Mouse (Mus musculus): ENCODE measurements around the gene Smim5. TPM values are rescaled to one million over a fixed set of nuclear protein-coding genes. Genes with fewer than 3 reads are reported as not detected.

Smim5 gene
- polyA plus RNA-seq, 1 experiment, result 26.7 TPM

DNA sequence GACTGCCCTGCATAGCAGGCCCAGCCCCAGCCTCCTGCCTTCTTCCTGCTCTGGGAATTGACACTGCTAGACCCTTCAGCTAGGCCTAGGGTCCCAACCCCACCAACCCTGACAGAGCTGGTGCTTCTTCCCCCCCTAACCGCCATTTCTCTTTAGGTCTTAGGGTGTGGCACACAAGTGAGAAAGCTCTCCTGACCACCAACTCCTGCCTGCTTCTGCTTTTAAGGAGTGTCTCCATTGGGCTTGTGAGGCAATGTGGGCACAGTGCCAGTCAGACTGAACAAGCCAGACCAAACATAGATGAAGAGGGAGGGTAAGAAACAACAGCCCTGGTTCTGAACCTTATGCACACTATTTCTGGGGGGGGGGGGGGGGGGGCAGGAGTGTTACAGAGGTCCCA is 3.1 kb downstream of the Smim5 start:
- H3K27ac ChIP-seq (ENCODE audit: insufficient read depth, low read depth, low read length), result peak overlapping the region; percentile 98
- peak; percentile 50 for DNase-seq
- WGBS, result 75% methylated on average over 1 of the region's 1 CpGs

DNA sequence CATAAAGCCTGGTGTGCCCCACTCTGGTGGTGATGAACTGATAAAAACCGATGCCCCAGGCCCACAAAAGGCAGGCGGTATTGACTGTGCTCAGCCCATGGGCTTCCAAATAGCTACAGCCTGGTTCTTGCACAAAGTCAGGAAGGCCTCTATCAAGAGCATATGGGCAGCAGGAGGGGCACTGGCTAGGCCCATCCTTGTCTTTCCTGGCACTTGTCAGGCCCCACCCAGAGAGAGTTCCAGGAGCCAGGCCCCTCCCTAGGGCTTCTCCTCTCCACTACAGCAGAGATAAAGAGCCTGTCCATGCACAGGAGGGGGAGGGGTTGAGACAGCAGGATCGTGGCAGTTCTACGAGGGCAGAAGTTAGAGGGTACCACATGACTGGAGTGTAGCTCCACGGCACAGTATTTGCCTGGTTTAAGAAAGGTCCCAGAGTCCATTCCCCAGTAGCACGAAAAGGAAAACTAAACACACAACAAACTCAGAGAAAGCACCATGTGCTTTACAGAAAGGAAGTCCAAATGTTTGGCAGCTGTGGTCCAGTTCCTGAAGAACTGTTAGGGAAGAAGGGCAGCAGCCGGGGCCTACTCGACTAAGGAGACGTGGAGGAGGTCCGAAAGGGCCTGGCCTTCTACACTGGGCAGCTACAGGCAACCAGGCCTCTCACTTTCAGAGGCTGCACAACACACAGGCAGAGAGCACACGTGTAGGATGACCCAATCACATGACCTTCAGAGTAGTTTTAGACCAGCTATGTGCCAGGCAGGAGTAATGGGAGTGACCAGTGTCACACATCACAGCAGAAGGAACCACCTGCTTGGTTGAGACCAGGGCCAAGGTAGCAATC is 3.8 kb downstream of the Smim5 start:
- WGBS, result 36% methylated on average over 11 of the region's 11 CpGs
- Histone ChIP-seq H3K27me3 (replicated peaks; ENCODE audit: control insufficient read depth, insufficient read depth, low read length) (no peaks in the 10 kb centered on the region), H3K4me3 (ENCODE audit: insufficient read depth, low read depth, low read length) (no peak overlapping the region), H3K4me1 (ENCODE audit: control insufficient read depth, insufficient read depth, low read length) (peaks cover 64% of the 10 kb centered on the region), H3K27ac (ENCODE audit: insufficient read depth, low read depth, low read length) (peak overlapping the region; percentile 87), H3K36me3 (ENCODE audit: control insufficient read depth, insufficient read depth, low read length) (no peaks in the 10 kb centered on the region)
- no peak for TF ChIP-seq POLR2A (IDR thresholded peaks at IDR 0.05; ENCODE audit: low read depth, low read length)
- TF ChIP-seq CTCF (conservative IDR thresholded peaks at IDR 0.05; ENCODE audit: insufficient read depth, insufficient read length, low read depth, low read length), result no peak
- peak; percentile 30 for DNase-seq

More for the DNA sequence above, 3.1 kb downstream of the Smim5 start:
- Histone ChIP-seq H3K4me1 (ENCODE audit: control insufficient read depth, insufficient read depth, low read length) (peaks cover 64% of the 10 kb centered on the region), H3K27me3 (replicated peaks; ENCODE audit: control insufficient read depth, insufficient read depth, low read length) (no peaks in the 10 kb centered on the region), H3K4me3 (ENCODE audit: insufficient read depth, low read depth, low read length) (no peak overlapping the region), H3K36me3 (ENCODE audit: control insufficient read depth, insufficient read depth, low read length) (no peaks in the 10 kb centered on the region)
- no peak for TF ChIP-seq POLR2A (IDR thresholded peaks at IDR 0.05; ENCODE audit: low read depth, low read length)
- no peak for TF ChIP-seq CTCF (conservative IDR thresholded peaks at IDR 0.05; ENCODE audit: insufficient read depth, insufficient read length, low read depth, low read length)

DNA sequence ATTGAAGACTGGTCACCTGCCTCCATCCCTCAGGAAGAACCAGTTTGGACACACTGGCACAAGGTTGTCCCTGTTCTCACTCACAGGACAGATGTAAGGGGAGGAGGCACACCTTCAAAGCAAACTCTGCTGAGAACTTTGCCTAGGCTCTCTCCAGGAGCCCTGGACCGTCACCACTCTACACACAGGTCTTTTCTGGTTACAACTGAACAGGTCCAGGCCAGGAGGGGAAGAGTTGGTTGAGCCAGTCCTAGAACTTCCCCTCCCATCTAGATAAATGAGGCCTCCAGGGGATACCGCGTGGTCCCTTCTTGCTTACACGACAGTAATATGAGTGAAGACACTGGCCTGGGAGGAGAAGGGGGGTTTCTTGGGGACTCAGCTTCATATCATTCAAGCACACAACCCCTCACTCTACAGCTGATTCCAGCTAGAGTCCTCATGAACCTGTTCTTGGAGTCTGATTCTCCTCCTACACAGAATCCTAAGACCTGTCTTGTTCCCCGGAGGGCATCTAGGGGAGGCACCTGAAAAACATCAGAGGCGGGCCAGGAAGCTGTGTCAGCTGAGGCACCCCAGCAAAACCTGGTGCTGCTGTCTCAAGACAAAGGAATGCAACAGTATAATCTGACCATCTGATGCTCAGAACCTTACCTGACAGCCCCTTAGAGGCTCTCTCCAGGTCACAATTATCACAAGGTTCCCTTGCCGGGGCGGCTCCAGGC is 4.6 kb downstream of the Smim5 start:
- H3K36me3 ChIP-seq (ENCODE audit: control insufficient read depth, insufficient read depth, low read length), result no peaks in the 10 kb centered on the region
- DNase-seq, result peak; percentile 56
- peak overlapping the region; percentile 87 for H3K27ac ChIP-seq (ENCODE audit: insufficient read depth, low read depth, low read length)
- no peak overlapping the region for H3K4me3 ChIP-seq (ENCODE audit: insufficient read depth, low read depth, low read length)
- peaks cover 63% of the 10 kb centered on the region for H3K4me1 ChIP-seq (ENCODE audit: control insufficient read depth, insufficient read depth, low read length)
- TF ChIP-seq POLR2A (IDR thresholded peaks at IDR 0.05; ENCODE audit: low read depth, low read length), result no peak
- TF ChIP-seq CTCF (conservative IDR thresholded peaks at IDR 0.05; ENCODE audit: insufficient read depth, insufficient read length, low read depth, low read length), result no peak
- WGBS, result 60% methylated on average over 8 of the region's 8 CpGs
- no peaks in the 10 kb centered on the region for H3K27me3 ChIP-seq (replicated peaks; ENCODE audit: control insufficient read depth, insufficient read depth, low read length)

DNA sequence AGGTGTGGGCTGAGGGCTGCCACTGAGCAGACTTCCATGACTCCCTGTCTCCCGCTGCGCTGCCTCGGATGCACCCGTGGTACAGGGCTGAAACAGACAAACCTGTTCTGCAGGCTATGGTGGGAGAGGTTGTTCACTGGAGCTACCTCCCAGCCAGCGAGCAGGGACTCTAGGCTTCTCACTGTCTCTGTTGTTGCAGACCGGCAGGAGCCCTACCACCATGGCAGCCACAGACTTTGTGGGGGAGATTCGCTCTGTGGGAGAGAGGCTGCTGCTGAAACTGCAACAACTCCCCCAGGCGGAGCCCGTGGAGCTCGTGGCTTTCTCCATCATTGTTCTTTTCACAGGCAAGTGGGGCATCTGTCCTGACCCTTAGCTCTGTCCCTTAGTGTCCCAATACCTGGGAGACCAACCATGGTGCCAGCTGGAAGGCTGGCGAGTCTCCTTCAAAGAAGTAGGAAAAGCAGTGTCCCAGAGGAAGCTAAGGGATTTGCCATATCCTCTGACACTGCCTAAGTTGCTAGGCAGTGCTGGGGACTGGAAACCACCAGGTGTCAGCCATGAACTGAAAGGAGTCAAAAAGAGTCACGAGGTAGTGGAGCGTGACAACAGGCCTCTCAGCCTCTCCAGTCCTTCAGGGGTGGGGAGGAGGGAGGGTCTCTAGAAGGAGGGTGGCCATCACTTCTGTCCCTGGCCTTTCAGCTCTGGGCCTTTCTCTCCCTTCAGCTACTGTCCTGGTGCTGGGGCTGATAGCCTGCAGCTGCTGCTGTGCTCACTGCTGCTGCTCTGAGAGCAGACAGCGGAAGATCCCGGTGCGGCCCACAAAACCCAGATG is 5.4 kb downstream of the Smim5 start:
- no peaks in the 10 kb centered on the region for H3K36me3 ChIP-seq (ENCODE audit: control insufficient read depth, insufficient read depth, low read length)
- peak; percentile 42 for DNase-seq
- 57% methylated on average over 16 of the region's 16 CpGs for WGBS
- peak overlapping the region; percentile 87 for H3K27ac ChIP-seq (ENCODE audit: insufficient read depth, low read depth, low read length)
- H3K4me3 ChIP-seq (ENCODE audit: insufficient read depth, low read depth, low read length), result no peak overlapping the region
- no peaks in the 10 kb centered on the region for H3K27me3 ChIP-seq (replicated peaks; ENCODE audit: control insufficient read depth, insufficient read depth, low read length)
- peaks cover 57% of the 10 kb centered on the region for H3K4me1 ChIP-seq (ENCODE audit: control insufficient read depth, insufficient read depth, low read length)
- TF ChIP-seq CTCF (conservative IDR thresholded peaks at IDR 0.05; ENCODE audit: insufficient read depth, insufficient read length, low read depth, low read length) (no peak), POLR2A (IDR thresholded peaks at IDR 0.05; ENCODE audit: low read depth, low read length) (no peak)

DNA sequence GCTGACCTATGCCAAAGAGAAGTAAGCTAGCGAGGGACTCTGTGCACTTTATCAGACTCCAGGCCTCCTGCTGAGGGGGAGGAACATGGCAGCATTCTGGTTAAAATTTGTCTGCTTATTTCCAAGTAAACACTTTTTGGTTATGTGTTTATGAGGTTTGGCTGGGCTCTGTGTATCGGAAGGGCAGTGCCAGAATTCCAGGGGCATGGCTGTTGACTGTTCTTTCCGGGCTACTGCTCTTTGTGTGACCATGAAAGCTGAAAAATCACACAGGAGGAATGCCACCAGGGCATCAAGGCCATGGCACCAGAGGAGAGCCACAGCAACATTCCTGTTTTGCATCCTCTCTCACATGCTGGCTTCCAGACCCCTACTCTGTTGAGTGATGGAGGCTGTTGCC is 6.3 kb downstream of the Smim5 start:
- Histone ChIP-seq H3K27me3 (replicated peaks; ENCODE audit: control insufficient read depth, insufficient read depth, low read length) (no peaks in the 10 kb centered on the region), H3K27ac (ENCODE audit: insufficient read depth, low read depth, low read length) (peak overlapping the region; percentile 87), H3K4me1 (ENCODE audit: control insufficient read depth, insufficient read depth, low read length) (peaks cover 53% of the 10 kb centered on the region), H3K36me3 (ENCODE audit: control insufficient read depth, insufficient read depth, low read length) (no peaks in the 10 kb centered on the region), H3K4me3 (ENCODE audit: insufficient read depth, low read depth, low read length) (no peak overlapping the region)
- no peak for TF ChIP-seq POLR2A (IDR thresholded peaks at IDR 0.05; ENCODE audit: low read depth, low read length)
- TF ChIP-seq CTCF (conservative IDR thresholded peaks at IDR 0.05; ENCODE audit: insufficient read depth, insufficient read length, low read depth, low read length), result no peak
- DNase-seq, result peak; percentile 88
- WGBS, result 32% methylated on average over 3 of the region's 3 CpGs

DNA sequence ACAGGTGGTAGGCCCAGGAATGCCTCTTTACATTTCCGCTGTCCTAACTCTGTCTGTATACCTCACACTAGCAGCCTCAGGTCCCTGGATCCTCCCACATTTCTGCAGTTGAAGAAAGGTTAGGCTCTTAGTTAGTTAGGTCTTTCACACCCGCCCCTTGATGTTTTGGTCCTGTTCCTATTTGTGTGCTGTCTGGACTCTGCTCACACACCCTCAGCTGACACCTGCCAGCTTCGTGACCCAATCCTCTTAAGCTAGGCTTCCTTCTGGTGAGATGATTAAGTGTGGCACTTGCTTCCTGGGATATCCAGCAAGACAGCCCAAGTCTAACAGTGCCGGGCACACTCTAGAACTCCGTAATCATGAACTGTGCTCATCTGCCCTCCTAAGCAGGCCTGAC is 6.8 kb downstream of the Smim5 start:
- Histone ChIP-seq H3K27ac (ENCODE audit: insufficient read depth, low read depth, low read length) (peak overlapping the region; percentile 87), H3K4me3 (ENCODE audit: insufficient read depth, low read depth, low read length) (no peak overlapping the region), H3K36me3 (ENCODE audit: control insufficient read depth, insufficient read depth, low read length) (no peaks in the 10 kb centered on the region), H3K27me3 (replicated peaks; ENCODE audit: control insufficient read depth, insufficient read depth, low read length) (no peaks in the 10 kb centered on the region), H3K4me1 (ENCODE audit: control insufficient read depth, insufficient read depth, low read length) (peaks cover 53% of the 10 kb centered on the region)
- peak; percentile 70 for DNase-seq
- WGBS, result 45% methylated on average over 5 of the region's 5 CpGs
- no peak for TF ChIP-seq CTCF (conservative IDR thresholded peaks at IDR 0.05; ENCODE audit: insufficient read depth, insufficient read length, low read depth, low read length)
- no peak for TF ChIP-seq POLR2A (IDR thresholded peaks at IDR 0.05; ENCODE audit: low read depth, low read length)

Data from kidney, adult 2 months (tissue).